Mouse (Mus musculus) inflammation-experienced regulatory T-cells (primary cell): Measurements from ENCODE around the gene Acer1. TPM values are rescaled to one million over a fixed set of nuclear protein-coding genes. Genes with fewer than 3 reads are reported as not detected.

ENCODE experiments used
- polyA plus RNA-seq, 2 experiments: library from polyadenylated mRNA; unstranded; fragments of 100-300 nt; shearing (Covaris generic); gene quantifications; one replicate each; pipeline ENCODE4 v1.2.1; 2017

Gene Acer1
- polyA plus RNA-seq, result not detected

DNA sequence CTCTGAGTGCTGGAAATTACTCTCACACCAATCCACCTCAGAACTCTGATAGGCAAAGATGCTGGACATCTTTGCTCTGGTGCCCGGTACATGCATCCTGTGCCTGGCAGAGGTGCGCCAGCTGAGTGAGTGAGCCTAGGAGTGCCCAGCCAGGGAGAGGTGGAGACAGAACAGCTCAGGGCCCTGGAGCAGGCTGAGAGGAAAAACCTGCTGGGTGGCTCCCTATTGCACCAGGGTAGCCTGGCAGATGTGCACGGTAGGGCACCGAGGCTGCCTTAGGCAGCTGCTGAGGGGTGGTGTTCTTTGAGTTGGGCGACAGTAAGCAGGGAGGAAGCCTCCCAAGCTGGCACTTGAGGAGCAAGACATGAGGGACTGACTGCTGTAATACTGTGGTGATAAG, at the start of gene Acer1:
Acer1 (minus strand) TSS at position 114 of the 400 bp plus-strand sequence.

DNA sequence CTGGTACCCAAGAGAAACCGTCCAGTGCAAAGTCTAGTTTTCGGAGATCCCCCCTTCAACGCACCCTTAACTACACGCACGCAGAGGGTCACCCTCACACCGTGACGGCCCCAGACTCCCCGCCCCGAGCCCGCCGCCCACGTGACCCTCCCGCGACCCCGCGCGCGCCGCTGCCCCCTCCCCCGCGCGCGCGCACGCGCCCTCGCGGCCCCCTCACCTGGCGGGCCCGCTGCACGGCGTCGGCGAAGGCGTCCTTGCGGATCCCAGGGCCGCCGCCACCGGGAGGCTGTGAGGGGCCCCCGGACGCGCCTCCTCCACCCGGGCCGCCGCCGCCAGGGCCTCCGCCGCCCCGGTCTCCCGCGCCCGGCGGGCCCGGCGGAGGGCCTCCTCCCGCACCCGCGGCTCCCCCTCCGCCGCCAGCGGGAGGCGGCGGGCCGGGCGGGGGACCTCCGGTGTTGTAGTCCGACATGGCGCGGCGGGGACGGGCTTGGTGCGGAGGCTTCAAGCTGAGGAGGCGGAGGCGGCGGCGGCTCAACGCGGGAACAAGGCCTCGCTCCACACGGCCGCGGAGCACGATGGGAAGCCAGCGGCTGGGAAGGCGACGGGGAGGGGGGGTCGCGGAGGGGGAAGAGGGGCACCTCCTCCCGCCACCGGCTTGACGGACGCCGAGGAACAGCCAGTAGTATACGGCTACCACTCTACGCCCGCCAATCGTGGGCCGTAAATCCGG, 49.2 kb upstream of the Acer1 start, which contains the start of gene Khsrp:
Khsrp (minus strand) TSS at position 592 of the 730 bp plus-strand sequence.

DNA sequence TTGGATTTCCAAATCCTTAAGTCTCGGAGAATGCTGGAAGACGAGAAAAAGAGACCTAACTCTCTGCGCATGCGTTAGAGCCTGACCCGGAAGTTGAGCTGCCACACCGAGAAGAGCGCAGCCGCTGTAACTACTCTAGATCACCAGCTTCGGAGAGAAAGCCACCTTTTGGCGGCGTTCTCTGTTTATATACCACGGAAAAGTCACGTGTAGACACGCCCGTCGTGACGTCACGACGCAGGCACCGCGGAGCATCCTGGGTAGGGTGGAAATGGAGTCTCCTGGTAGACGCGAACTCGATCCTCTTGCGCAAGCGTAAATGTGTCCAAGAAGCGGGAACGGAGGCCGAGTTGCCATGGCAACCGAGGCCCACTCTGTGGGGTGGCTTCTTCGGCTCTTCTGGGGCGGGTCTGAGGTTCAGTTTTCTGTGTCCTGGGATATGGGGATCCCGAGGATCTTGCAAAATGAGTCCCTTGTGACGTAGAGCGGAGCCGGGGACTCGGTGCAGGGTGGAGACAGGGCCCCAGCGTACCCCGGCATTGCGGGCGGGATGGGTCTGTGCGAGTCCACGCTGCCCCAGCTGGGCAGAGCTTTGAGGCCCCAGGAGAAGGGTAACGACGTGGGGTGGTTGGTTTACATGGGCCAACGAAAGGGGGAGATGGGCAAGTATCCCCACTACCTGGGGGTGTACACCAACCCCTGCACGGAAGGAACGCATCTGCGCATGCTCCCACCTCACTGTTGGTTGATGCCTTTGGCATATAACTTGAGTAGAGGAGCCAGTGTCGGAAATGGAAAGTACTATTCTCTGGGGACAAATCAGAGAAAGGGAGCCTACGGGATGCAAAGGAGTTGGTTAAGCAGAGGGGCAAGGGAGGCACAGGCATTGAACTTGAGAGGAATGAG, 29.6 kb upstream of the Acer1 start, which contains the start of the genes Gtf2f1 and Gm17949:
Gtf2f1 (minus strand) TSS at position 53 of the 906 bp plus-strand sequence.
Gm17949 (plus strand) TSS at position 234 of the 906 bp plus-strand sequence.

DNA sequence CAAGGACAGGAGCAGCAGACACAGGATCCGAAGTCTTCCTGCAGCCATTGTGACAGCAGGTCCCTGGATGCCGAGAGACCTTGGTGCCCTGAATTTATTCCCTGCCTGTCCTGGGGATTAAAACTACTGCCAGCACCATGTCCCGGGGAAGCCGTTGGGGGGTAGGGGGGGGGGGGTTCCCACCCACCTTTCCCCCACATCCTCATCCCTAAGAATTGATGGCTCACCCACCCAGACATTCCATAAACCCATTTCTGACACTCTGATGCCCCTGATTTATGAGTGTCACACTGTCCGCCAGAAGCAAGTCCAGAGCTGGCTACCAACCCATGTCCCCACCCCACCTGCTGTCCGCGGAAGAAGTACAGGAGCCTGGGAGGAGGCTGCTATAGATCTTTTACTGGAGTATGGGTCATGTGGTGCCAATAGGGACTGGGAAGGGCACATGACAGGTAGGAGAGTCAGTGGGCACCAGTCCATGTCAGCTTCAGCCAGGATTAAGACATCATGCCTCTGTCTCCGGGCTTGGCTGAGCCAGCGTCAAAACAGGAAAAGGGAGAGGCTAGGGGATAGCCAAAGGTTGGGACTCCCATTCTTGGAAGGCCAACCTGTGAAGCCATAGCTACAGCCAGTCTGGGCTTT, 18.2 kb upstream of the Acer1 start, which contains the start of gene Pspn:
Pspn (minus strand) TSS at position 51 of the 642 bp plus-strand sequence.

DNA sequence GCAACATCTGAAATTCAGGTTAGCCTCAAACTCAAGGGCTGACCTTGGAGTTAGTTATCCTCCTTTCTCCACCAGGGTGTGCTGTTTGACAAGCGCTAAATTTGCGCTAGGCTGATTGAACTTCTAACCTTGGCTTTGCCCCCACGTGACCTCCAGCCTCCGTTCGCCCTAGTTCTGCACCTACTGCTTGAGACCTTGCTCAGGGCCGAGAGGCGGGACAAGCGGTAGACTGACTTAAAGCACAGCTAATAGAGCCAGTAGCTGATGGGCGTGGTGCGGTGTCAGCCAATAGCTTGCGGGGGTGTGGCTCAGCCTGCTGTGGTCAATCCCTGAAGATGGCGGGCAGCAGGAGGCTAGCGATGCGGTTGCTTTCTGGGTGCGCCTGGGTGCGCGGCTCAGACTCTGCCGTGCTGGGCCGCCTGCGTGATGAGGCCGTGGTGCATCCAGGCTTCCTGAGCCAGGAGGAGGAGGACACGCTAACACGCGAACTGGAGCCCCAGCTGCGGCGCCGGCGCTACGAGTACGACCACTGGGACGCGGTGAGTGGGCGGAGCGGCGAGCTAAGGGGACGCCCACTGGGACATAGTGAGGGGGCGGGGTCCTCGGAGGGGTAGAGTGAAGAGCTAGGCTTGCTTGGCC, 15.2 kb upstream of the Acer1 start, which contains the start of gene Alkbh7:
Alkbh7 (plus strand) TSS at position 311 of the 639 bp plus-strand sequence.

DNA sequence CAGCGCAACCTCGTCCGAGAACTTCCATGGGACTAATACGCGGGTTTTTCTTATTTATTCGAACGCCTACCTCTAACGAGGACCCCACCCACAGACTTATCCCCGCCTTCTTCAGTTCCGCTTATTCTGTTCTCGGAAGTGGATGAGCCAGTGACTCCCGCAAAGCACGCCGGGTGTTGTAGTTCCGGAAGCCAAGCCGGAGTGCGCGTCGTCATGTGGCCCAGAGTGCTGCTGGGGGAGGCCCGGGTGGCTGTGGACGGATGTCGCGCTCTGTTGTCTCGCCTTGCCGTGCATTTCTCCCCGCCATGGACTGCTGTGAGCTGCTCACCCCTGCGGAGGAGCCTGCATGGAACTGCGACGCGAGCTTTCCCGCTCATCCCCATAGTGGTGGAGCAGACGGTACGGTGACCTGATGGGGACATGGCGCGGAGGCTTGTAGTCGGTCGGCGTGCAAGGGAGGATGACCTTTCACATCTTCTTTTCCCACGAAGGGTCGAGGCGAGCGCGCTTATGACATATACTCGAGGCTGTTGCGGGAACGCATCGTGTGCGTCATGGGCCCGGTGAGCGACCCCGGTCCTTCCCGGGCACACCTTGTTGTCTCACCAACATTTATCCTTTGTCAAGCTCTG, 8.3 kb upstream of the Acer1 start, which contains the start of gene Clpp:
Clpp (plus strand) TSS at position 191 of the 632 bp plus-strand sequence.

DNA sequence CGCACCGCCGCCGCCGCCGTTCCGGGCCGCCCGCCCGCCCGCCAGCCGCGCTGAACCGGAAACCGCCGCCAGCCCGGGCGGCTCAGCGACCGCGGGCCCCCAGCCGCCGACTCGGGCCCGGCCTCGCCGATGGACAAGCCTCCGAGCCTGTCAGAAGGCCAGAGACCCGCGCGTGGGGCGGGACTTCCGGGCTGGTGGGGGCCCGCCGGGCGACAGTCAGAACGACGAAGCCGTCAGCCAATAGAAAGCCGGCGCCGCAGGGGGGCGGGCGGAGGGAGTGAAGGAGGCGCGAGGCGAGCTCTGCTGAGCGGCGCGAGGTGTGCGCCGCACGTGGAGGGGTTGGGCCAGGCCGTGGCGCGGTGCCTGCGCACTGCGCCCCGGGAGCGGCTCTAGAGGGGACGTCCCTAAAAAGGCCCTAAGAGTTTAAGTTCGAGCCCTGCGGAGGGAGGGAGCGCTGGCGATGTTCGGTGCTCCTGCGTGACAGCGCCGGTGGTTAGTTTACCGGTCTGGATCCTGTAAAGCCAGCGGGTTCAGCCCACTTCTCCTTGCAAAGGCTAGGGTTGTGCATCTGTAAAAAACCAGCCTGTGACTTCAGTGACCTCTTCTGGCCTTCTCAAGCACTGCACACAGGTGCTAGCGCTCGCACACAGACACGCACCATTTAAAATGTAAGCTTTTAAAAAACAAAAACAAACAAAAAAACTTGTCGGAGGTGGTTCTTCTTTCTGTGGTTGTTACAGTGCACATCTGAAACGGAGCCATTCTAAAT, 46.4 kb downstream of the Acer1 start, which contains the start of gene Mllt1:
Mllt1 (minus strand) TSS at position 53 of the 769 bp plus-strand sequence.

Other genes with a start within 250 kb of the Acer1 start
- gene Nrtn, start 224.6 kb downstream of the Acer1 start, polyA plus RNA-seq, result under 1 TPM in 1 of 2 experiments, not detected in 1; 0.20 TPM
- gene Dus3l, start 217.4 kb downstream of the Acer1 start, polyA plus RNA-seq, result 10 to 100 TPM; 52.8 to 65.4 TPM
- gene Prr22, start 211.9 kb downstream of the Acer1 start, polyA plus RNA-seq, result 1 to 10 TPM; 1.2 to 2.2 TPM
- 1 to 10 TPM in 1 of 2 experiments, under 1 TPM in 1; 0.64 to 2.1 TPM for gene Rfx2, start 151.1 kb downstream of the Acer1 start, polyA plus RNA-seq
- under 1 TPM; 0.13 to 0.84 TPM for gene Acsbg2, start 107.7 kb downstream of the Acer1 start, polyA plus RNA-seq
- under 1 TPM; 0.36 to 0.72 TPM for gene 1700061G19Rik, start 106.6 kb downstream of the Acer1 start, polyA plus RNA-seq
- 10 to 100 TPM; 37.5 to 38.6 TPM for gene Mllt1, start 46.7 kb downstream of the Acer1 start, polyA plus RNA-seq
- gene Clpp, start 8.2 kb upstream of the Acer1 start, polyA plus RNA-seq, result 10 to 100 TPM; 70.9 to 88.2 TPM
- 10 to 100 TPM; 31.4 to 37.2 TPM for gene Alkbh7, start 15.2 kb upstream of the Acer1 start, polyA plus RNA-seq
- 1 to 10 TPM; 1.2 to 2.1 TPM for gene Pspn, start 17.9 kb upstream of the Acer1 start, polyA plus RNA-seq
- 10 to 100 TPM; 88.5 to 98.7 TPM for gene Gtf2f1, start 29.2 kb upstream of the Acer1 start, polyA plus RNA-seq
- gene Gm17949, start 29.3 kb upstream of the Acer1 start, polyA plus RNA-seq, result 1 to 10 TPM; 1.5 to 1.6 TPM
- 10 to 100 TPM; 34.8 to 42.0 TPM for gene Khsrp, start 49.4 kb upstream of the Acer1 start, polyA plus RNA-seq
- not detected for gene Slc25a41, start 59.5 kb upstream of the Acer1 start, polyA plus RNA-seq
- gene Crb3, start 77.0 kb upstream of the Acer1 start, polyA plus RNA-seq, result 1 to 10 TPM; 3.5 to 6.3 TPM
- 1 to 10 TPM; 4.1 to 9.8 TPM for gene Slc25a23, start 77.7 kb upstream of the Acer1 start, polyA plus RNA-seq
- 100 to 1,000 TPM; 268 to 282 TPM for gene Dennd1c, start 96.4 kb upstream of the Acer1 start, polyA plus RNA-seq
- gene Tubb4a, start 105.7 kb upstream of the Acer1 start, polyA plus RNA-seq, result 1 to 10 TPM; 1.6 to 1.8 TPM
- gene Tnfsf9, start 123.2 kb upstream of the Acer1 start, polyA plus RNA-seq, result 10 to 100 TPM in 1 of 2 experiments, 1 to 10 TPM in 1; 5.8 to 14.8 TPM
- gene Cd70, start 167.7 kb upstream of the Acer1 start, polyA plus RNA-seq, result 1 to 10 TPM in 1 of 2 experiments, under 1 TPM in 1; 0.51 to 1.9 TPM
- 10 to 100 TPM in 1 of 2 experiments, 1 to 10 TPM in 1; 8.8 to 23.0 TPM for gene Tnfsf14, start 212.1 kb upstream of the Acer1 start, polyA plus RNA-seq
- gene C3, start 246.0 kb upstream of the Acer1 start, polyA plus RNA-seq, result under 1 TPM; 0.70 to 0.71 TPM